Mouse (Mus musculus) heart, postnatal 0 days (tissue): Measurements from ENCODE around the gene C2cd2l. TPM values are rescaled to one million over a fixed set of nuclear protein-coding genes. Genes with fewer than 3 reads are reported as not detected.
"Not testable (repeated sequence)": the region's sequence is repeated elsewhere in the genome, so short reads cannot be mapped to it uniquely, and the experiment has no call there.

Experiments used
- ATAC-seq: fragments of 200-750 bp; cut with Nextera tagmentation; 2 replicates; pipeline ENCODE4 v1.8.0; 2017; ENCODE audit warnings: low read depth, moderate number of reproducible peaks, moderate library complexity; ENCODE audit not compliant: insufficient read depth
- DNase-seq: peaks from one replicate; pipeline ENCODE4 v3.0.0-alpha.2; 2016; ENCODE audit warnings: low spot score
- H3K27ac ChIP-seq: fragments of 300-500 bp; sonication (generic); 2 replicates; pipeline ENCODE4 v1.5.1; 2014; ENCODE audit warnings: low read depth, mild to moderate bottlenecking
- H3K27me3 ChIP-seq: fragments of 300-500 bp; sonication (generic); 2 replicates; pipeline ENCODE4 v1.6.1; 2014; ENCODE audit warnings: low read length, mixed read lengths; ENCODE audit not compliant: control insufficient read depth, insufficient read depth
- H3K36me3 ChIP-seq: fragments of 300-500 bp; sonication (generic); replicated peaks from 2 replicates; pipeline ENCODE4 v1.6.1; 2014; ENCODE audit warnings: low read length, mixed read lengths; ENCODE audit not compliant: control insufficient read depth, insufficient read depth
- H3K4me1 ChIP-seq: fragments of 300-500 bp; sonication (generic); 2 replicates; pipeline ENCODE4 v1.6.1; 2014; ENCODE audit warnings: antibody characterized with exemption; ENCODE audit not compliant: control insufficient read depth, insufficient read depth
- H3K4me2 ChIP-seq: fragments of 300-500 bp; sonication (generic); 2 replicates; pipeline ENCODE4 v1.6.1; 2014; ENCODE audit warnings: low read depth, mild to moderate bottlenecking, low read length, moderate library complexity
- H3K4me3 ChIP-seq: fragments of 300-500 bp; sonication (generic); 2 replicates; pipeline ENCODE4 v1.5.1; 2014; ENCODE audit warnings: low read depth, low read length
- H3K9ac ChIP-seq: fragments of 300-500 bp; sonication (generic); replicated peaks from 2 replicates; pipeline ENCODE4 v1.6.1; 2014; ENCODE audit warnings: low read depth, low read length, mixed read lengths
- H3K9me3 ChIP-seq: fragments of 300-500 bp; sonication (generic); replicated peaks from 2 replicates; pipeline ENCODE4 v1.6.1; 2016; ENCODE audit warnings: low read length; ENCODE audit not compliant: control insufficient read depth
- CTCF ChIP-seq: IDR thresholded peaks from 2 replicates; pipeline ENCODE4 v1.5.1; 2016; ENCODE audit warnings: antibody characterized with exemption, control low read depth, low read depth
- EP300 ChIP-seq: IDR thresholded peaks from 2 replicates; pipeline ENCODE4 v1.6.1; 2016; ENCODE audit warnings: antibody characterized with exemption, low read depth
- WGBS: fragments of 180-500 bp; shearing (Covaris S2); extraction: QIAGEN DNeasy Blood & Tissue Kit; methylation state at CpG from one replicate; pipeline ENCODE4 v1.1.7; 2014; 5-methylcytosine and 5-hydroxymethylcytosine counted together
- polyA plus RNA-seq: library from polyadenylated mRNA; unstranded; fragments of >200 nt; fragmentation: Nextera tagmentation; extraction: Ambion mirVana; gene quantifications from 2 replicates; pipeline ENCODE4 v1.2.1, GENCODE M21; 2015
- total RNA-seq: library from RNA; depleted of rRNA; stranded (reverse); fragments of >200 nt; gene quantifications from 2 replicates; pipeline ENCODE4 v1.2.3, GENCODE M21; 2014; ENCODE audit warnings: low replicate concordance

Gene C2cd2l
- total and polyA plus RNA-seq, 2 experiments from 2014 or later, result 5.0 to 16.8 TPM

DNA sequence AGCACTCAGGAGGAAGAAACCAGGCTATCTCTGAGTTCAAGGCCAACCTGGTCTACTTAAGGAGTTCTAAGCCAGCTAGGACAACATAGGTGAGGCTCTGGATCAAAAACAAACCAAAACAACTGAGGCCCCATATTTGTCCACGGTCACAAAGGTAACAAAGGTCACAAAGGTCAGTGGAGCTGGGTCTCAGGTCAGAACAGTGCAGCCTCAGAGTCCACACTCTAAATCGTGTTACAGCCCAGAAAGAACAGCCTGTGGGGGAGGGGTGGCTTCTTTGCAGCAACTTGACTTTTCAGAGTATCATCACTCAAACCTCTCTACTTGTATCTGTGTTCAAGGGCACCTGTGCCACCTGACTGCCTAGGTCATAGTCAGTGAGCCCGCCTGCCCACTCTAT is 10.3 kb downstream of the C2cd2l start:
- no peaks in the 10 kb centered on the region for H3K27me3 ChIP-seq
- H3K27ac ChIP-seq, result no peak overlapping the region
- H3K9me3 ChIP-seq, result no peaks in the 10 kb centered on the region
- 69% methylated on average over 3 of the region's 3 CpGs for WGBS
- no peak for TF ChIP-seq EP300
- TF ChIP-seq CTCF, result no peak
- H3K4me2 ChIP-seq, result no peak overlapping the region
- no peak overlapping the region for H3K4me3 ChIP-seq
- no peak overlapping the region for H3K9ac ChIP-seq
- H3K4me1 ChIP-seq, result 0 out of 2 replicates have a peak, but pooled peaks cover 7% of the 10 kb centered on the region
- ATAC-seq, result no peak
- H3K36me3 ChIP-seq, result peaks cover 24% of the 10 kb centered on the region
- no peak for DNase-seq

DNA sequence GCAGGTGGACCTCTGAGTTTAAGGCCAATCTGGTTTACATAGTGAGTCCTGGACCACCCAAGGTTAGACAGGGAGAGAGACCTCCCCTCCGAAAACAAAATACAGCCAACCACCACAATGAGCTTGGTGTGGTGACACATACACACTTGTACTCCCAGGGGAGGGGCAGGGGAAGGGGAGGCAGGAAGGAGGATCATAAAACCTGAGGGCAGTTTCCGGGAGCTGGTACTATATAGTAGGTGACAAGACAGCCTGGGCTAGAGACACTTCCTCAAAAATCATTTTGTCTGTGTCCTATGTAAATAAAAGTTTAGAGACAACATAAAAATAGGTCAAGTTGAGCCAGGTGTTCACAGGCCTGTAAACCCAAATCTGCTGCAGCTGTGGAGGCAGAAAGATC is 12.8 kb downstream of the C2cd2l start:
- Histone ChIP-seq H3K4me2 (no peak overlapping the region), H3K36me3 (peaks cover 9% of the 10 kb centered on the region), H3K4me3 (no peak overlapping the region), H3K27ac (no peak overlapping the region), H3K9me3 (no peaks in the 10 kb centered on the region), H3K4me1 (peaks cover 13% of the 10 kb centered on the region; the same call in 1 of the 2 replicates), H3K27me3 (no peaks in the 10 kb centered on the region), H3K9ac (no peak overlapping the region)
- 90% methylated on average over 2 of the region's 2 CpGs for WGBS
- TF ChIP-seq EP300 (no peak), CTCF (no peak)
- ATAC-seq (no peak), DNase-seq (no peak)

DNA sequence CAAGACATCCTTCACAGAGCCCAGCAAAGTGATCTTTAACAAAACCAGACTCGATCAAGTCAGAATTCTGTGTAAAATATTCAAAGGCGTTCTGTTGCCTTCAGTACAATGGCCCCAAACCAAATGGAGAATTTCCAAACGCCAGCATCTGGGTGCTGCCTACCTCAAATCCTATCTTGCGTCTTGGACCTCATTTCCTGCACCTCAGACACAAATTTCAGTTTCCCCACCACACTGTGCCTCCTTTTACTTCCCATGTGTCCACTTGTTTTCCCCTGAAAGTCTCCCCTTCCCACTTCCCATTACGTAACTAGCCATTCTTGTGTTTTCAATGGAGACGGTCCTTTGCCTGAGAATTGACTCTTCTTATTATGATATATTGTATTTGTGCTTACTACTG is 13.6 kb downstream of the C2cd2l start:
- H3K4me2 ChIP-seq, result no peak overlapping the region
- no peak for ATAC-seq

DNA sequence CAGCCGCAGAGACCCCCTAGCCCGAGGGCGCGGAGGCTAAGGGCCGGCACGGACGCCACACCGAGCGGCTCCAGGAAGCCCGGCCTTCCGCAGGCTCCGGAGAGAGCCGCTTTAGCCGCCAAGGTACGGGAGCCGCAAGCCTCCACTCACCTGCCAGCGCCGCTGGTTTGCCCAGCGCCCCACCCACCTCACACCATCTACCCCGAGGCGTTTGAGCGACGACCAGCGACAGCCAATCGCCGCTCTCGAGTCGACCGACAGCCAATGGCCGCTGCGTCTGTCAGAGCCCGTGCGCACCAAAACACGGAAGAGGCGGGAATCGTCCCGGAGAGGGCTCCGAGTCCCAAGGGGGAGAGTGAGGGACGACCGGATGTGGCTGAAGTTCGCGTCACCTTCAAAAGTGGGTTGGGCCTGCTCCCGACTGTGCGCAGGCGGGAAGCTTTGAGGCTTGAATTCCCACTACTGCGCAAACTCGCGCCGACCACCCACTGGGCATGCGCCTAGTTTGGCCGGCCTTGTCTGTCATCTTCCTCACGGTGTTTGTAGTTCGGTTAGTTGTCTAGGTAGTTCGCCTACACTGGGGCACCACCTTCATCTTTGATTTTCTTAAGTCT is 14.5 kb downstream of the C2cd2l start, which contains the start of gene Hinfp:
Gene Hinfp, minus strand, starts transcription at position 206 of the 614 bp plus-strand sequence.
- Histone ChIP-seq H3K4me3 (peak within 1 kb of the TSS; percentile 99), H3K9me3 (no peaks in the 10 kb centered on the region), H3K27me3 (no peaks in the 10 kb centered on the region), H3K27ac (peak within 1 kb of the TSS; percentile 76), H3K4me1 (peaks cover 8% of the 10 kb centered on the region; the same call in 1 of the 2 replicates), H3K4me2 (peak within 1 kb of the TSS; percentile 94), H3K9ac (peak within 1 kb of the TSS; percentile 96), H3K36me3 (peaks cover 26% of the 10 kb centered on the region)
- ATAC-seq (peak; percentile 98), DNase-seq (peak; percentile 99)
- TF ChIP-seq EP300 (peak; percentile 90), CTCF (no peak)
- under 1% methylated on average over 54 of the region's 54 CpGs for WGBS

More for the DNA sequence above, 13.6 kb downstream of the C2cd2l start:
- H3K4me1 ChIP-seq, result peaks cover 13% of the 10 kb centered on the region; the same call in 1 of the 2 replicates
- H3K36me3 ChIP-seq, result peaks cover 16% of the 10 kb centered on the region
- no peaks in the 10 kb centered on the region for H3K9me3 ChIP-seq
- H3K9ac ChIP-seq, result no peak overlapping the region
- no peak for TF ChIP-seq CTCF
- TF ChIP-seq EP300, result no peak
- no peaks in the 10 kb centered on the region for H3K27me3 ChIP-seq
- DNase-seq, result no peak
- 87% methylated on average over 6 of the region's 6 CpGs for WGBS
- no peak overlapping the region; the same call in 1 of the 2 replicates for H3K27ac ChIP-seq
- H3K4me3 ChIP-seq, result no peak overlapping the region

DNA sequence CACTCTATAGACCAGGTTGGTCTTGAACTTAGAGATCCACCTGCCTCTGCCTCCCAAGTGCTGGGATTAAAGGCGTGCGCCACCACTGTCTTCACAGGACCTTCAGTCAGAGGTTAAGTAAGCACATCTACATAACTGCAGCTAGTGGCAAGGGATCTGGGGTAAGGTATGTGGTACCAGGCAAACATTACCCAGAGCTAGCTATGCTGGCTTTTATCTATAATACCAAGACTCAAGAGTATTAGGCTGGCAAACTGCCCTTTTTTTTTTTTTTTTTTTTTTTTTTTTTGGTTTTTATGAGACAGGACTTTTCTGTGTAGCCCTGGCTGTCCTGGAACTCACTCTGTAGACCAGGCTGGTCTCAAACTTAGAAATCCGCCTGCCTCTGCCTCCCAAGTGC is 20.1 kb downstream of the C2cd2l start:
- H3K9ac ChIP-seq, DNase-seq, H3K27me3 ChIP-seq, H3K4me3 ChIP-seq, H3K9me3 ChIP-seq, ATAC-seq, H3K27ac ChIP-seq, H3K4me2 ChIP-seq, H3K4me1 ChIP-seq: not testable (repeated sequence)
- 85% methylated on average over 3 of the region's 3 CpGs for WGBS
- H3K36me3 ChIP-seq, result peaks cover 73% of the 10 kb centered on the region

DNA sequence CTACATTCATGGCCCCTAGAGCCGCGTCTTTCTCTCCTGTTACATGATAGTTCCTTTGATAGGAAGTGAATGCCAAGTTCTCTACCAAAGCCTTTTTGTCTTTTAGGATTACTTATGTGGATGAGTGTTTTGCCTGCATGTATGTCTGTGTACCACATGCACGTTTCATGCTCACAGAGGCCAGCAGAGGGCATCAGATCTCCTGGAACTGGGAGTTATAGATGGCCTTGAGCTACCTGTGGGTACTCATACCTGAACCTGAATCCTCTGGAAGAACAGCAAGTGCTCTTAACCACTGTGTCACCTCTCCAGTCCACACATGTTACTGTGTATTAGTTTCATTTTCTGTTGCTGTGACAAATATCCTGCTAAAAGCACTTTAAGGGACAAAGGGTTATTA is 27.6 kb downstream of the C2cd2l start:
- Histone ChIP-seq H3K27me3 (peaks cover 11% of the 10 kb centered on the region; the same call in 1 of the 2 replicates), H3K9ac (no peak overlapping the region), H3K27ac (no peak overlapping the region), H3K36me3 (peaks cover 63% of the 10 kb centered on the region), H3K9me3 (no peaks in the 10 kb centered on the region), H3K4me2 (no peak overlapping the region), H3K4me1 (peaks cover 17% of the 10 kb centered on the region), H3K4me3 (no peak overlapping the region)
- 68% methylated on average over 3 of the region's 3 CpGs for WGBS
- DNase-seq, result peak; percentile 31
- TF ChIP-seq EP300, result no peak
- TF ChIP-seq CTCF, result peak; percentile 61
- ATAC-seq, result no peak
